Mouse (Mus musculus) urinary bladder, postnatal 4 days (tissue): Measurements from ENCODE around the gene Pars2.
A peak's percentile ranks its signal among the peaks of the same experiment; 100 is the strongest.

ENCODE experiments used
- DNase-seq, 2 experiments: peaks; one replicate each; pipeline ENCODE4 v3.0.0; 2021 to 2022; ENCODE audit warnings: low spot score in 2 of 2

The Pars2 gene

GRCm38 (mm10) chr4:106634086-106634479, 16.8 kb upstream of the Pars2 start:
- no peak for DNase-seq

- DNase-seq = no peak
These were observed 7.2 kb upstream of the Pars2 start for GRCm38 (mm10) chr4:106643483-106644217.

- DNase-seq = no peak
These were observed 6.7 kb upstream of the Pars2 start for GRCm38 (mm10) chr4:106644218-106644610.

- no peak for DNase-seq
These were observed 5.1 kb upstream of the Pars2 start for GRCm38 (mm10) chr4:106645797-106646196.

GRCm38 (mm10) chr4:106647137-106647536, 3.7 kb upstream of the Pars2 start:
- DNase-seq = no peak

GRCm38 (mm10) chr4:106652546-106652945, 1.7 kb downstream of the Pars2 start:
- no peak for DNase-seq

- no peak for DNase-seq
These were observed 2.2 kb downstream of the Pars2 start for GRCm38 (mm10) chr4:106653051-106653450.

GRCm38 (mm10) chr4:106655681-106656080, 4.8 kb downstream of the Pars2 start:
- DNase-seq = no peak

- DNase-seq = no peak
These were observed 13.1 kb downstream of the Pars2 start for GRCm38 (mm10) chr4:106663956-106664470.

GRCm38 (mm10) chr4:106664697-106665096, 13.8 kb downstream of the Pars2 start:
- DNase-seq = no peak

- no peak for DNase-seq
These were observed 14.4 kb downstream of the Pars2 start for GRCm38 (mm10) chr4:106665269-106665668.

GRCm38 (mm10) chr4:106665673-106666072, 14.8 kb downstream of the Pars2 start:
- DNase-seq = no peak

GRCm38 (mm10) chr4:106666546-106666945, 15.7 kb downstream of the Pars2 start:
- DNase-seq = no peak

GRCm38 (mm10) chr4:106676749-106677148, 25.9 kb downstream of the Pars2 start:
- no peak for DNase-seq

GRCm38 (mm10) chr4:106678442-106679118, 27.7 kb downstream of the Pars2 start, which contains the start of gene Ttc4:
TSS of gene Ttc4 (minus strand) at chr4:106678944.
- peak; percentile 86 to 92 for DNase-seq

GRCm38 (mm10) chr4:106679152-106679551, 28.3 kb downstream of the Pars2 start:
- no peak for DNase-seq

GRCm38 (mm10) chr4:106680955-106681354, 30.1 kb downstream of the Pars2 start:
- no peak for DNase-seq

GRCm38 (mm10) chr4:106688636-106689296, 37.9 kb downstream of the Pars2 start:
- DNase-seq = no peak

GRCm38 (mm10) chr4:106693841-106694430, 43.1 kb downstream of the Pars2 start:
- DNase-seq = no peak

- no peak for DNase-seq
These were observed 49.1 kb downstream of the Pars2 start for GRCm38 (mm10) chr4:106699989-106700388.

GRCm38 (mm10) chr4:106700798-106701197, 49.9 kb downstream of the Pars2 start:
- no peak for DNase-seq

GRCm38 (mm10) chr4:106703956-106704355, 53.1 kb downstream of the Pars2 start:
- DNase-seq = no peak
